Mouse (Mus musculus) intestine, postnatal 0 days (tissue): ENCODE results near the gene Rab1b. TPM values are rescaled to one million over a fixed set of nuclear protein-coding genes. Genes with fewer than 3 reads are reported as not detected.

ENCODE experiments used
- ATAC-seq: fragments of 200-750 bp; cut with Nextera tagmentation; 2 replicates; pipeline ENCODE4 v1.8.0; 2017; ENCODE audit warnings: mild to moderate bottlenecking, moderate TSS enrichment, moderate library complexity
- H3K27ac ChIP-seq: fragments of 300-500 bp; sonication (generic); 2 replicates; pipeline ENCODE4 v1.5.1; 2014; ENCODE audit warnings: mild to moderate bottlenecking, low read depth, low read length, moderate library complexity
- H3K27me3 ChIP-seq: fragments of 300-500 bp; sonication (generic); replicated peaks from 2 replicates; pipeline ENCODE4 v1.6.1; 2014; ENCODE audit warnings: low read length, mixed read lengths; ENCODE audit not compliant: control insufficient read depth, insufficient read depth
- H3K36me3 ChIP-seq: fragments of 300-500 bp; sonication (generic); 2 replicates; pipeline ENCODE4 v1.6.1; 2014; ENCODE audit warnings: mild to moderate bottlenecking, moderate library complexity; ENCODE audit not compliant: control insufficient read depth, insufficient read depth
- H3K4me1 ChIP-seq: fragments of 300-500 bp; sonication (generic); replicated peaks from 2 replicates; pipeline ENCODE4 v1.6.1; 2014; ENCODE audit warnings: antibody characterized with exemption, low read length, mixed read lengths; ENCODE audit not compliant: control insufficient read depth, insufficient read depth
- H3K4me2 ChIP-seq: fragments of 300-500 bp; sonication (generic); replicated peaks from 2 replicates; pipeline ENCODE4 v1.6.1; 2014; ENCODE audit warnings: low read depth, mild to moderate bottlenecking, moderate library complexity
- H3K4me3 ChIP-seq: fragments of 300-500 bp; sonication (generic); 2 replicates; pipeline ENCODE4 v1.5.1; 2014; ENCODE audit warnings: low read depth, low read length
- H3K9ac ChIP-seq: fragments of 300-500 bp; sonication (generic); 2 replicates; pipeline ENCODE4 v1.6.1; 2014; ENCODE audit warnings: mild to moderate bottlenecking, low read depth, low read length
- H3K9me3 ChIP-seq: fragments of 300-500 bp; sonication (generic); 2 replicates; pipeline ENCODE4 v1.6.1; 2016; ENCODE audit warnings: mixed run types; ENCODE audit not compliant: control insufficient read depth
- CTCF ChIP-seq: sonication (generic); IDR thresholded peaks from 2 replicates; pipeline ENCODE4 v1.5.1; 2016; ENCODE audit warnings: low read depth, mild to moderate bottlenecking, control low read depth, antibody characterized with exemption, moderate library complexity
- WGBS: fragments of 180-500 bp; shearing (Covaris S2); extraction: QIAGEN DNeasy Blood & Tissue Kit; methylation state at CpG from one replicate; pipeline ENCODE4 v1.1.7; 2014; 5-methylcytosine and 5-hydroxymethylcytosine counted together
- polyA plus RNA-seq: library from polyadenylated mRNA; unstranded; fragments of >200 nt; fragmentation: Nextera tagmentation; extraction: Ambion mirVana; gene quantifications from 2 replicates; pipeline ENCODE4 v1.2.1, GENCODE M21; 2015

Rab1b gene
- polyA plus RNA-seq, 1 experiment from 2014 or later, result 185 TPM

- H3K4me1 ChIP-seq, result no peaks in the 10 kb centered on the region
- peak overlapping the region; percentile 65 for H3K4me2 ChIP-seq
- no peak for TF ChIP-seq CTCF
- H3K27ac ChIP-seq, result peak overlapping the region; percentile 63
- peaks cover 32% of the 10 kb centered on the region for H3K27me3 ChIP-seq
- H3K4me3 ChIP-seq, result peak overlapping the region; percentile 38
- 2% methylated on average over 40 of the region's 40 CpGs for WGBS
- peak; percentile 77 for ATAC-seq
- H3K9me3 ChIP-seq, result no peaks in the 10 kb centered on the region
- no peaks in the 10 kb centered on the region for H3K36me3 ChIP-seq
- 0 out of 2 replicates have a peak overlapping the region, but pooled peaks have one; percentile 4 for H3K9ac ChIP-seq
These were observed 35.1 kb downstream of the Rab1b start for GRCm38 (mm10) chr19:5071545-5072369.

- ATAC-seq, result no peak
- Histone ChIP-seq H3K4me3 (peak overlapping the region; percentile 38), H3K9me3 (no peaks in the 10 kb centered on the region), H3K36me3 (no peaks in the 10 kb centered on the region), H3K27me3 (peaks cover 33% of the 10 kb centered on the region), H3K27ac (no peak overlapping the region), H3K9ac (no peak overlapping the region), H3K4me2 (peak overlapping the region; percentile 65), H3K4me1 (no peaks in the 10 kb centered on the region)
- no peak for TF ChIP-seq CTCF
- WGBS, result 18% methylated on average over 11 of the region's 11 CpGs
These were observed 35.8 kb downstream of the Rab1b start for GRCm38 (mm10) chr19:5071077-5071476.

GRCm38 (mm10) chr19:5069978-5070377 lies 36.9 kb downstream of the Rab1b start:
- WGBS, result 76% methylated on average over 7 of the region's 7 CpGs
- H3K9ac ChIP-seq, result no peak overlapping the region
- peak overlapping the region; percentile 65 for H3K4me2 ChIP-seq
- no peaks in the 10 kb centered on the region for H3K36me3 ChIP-seq
- no peak overlapping the region for H3K27ac ChIP-seq
- ATAC-seq, result no peak
- H3K27me3 ChIP-seq, result peaks cover 33% of the 10 kb centered on the region
- H3K4me3 ChIP-seq, result no peak overlapping the region
- TF ChIP-seq CTCF, result no peak
- H3K4me1 ChIP-seq, result no peaks in the 10 kb centered on the region
- no peaks in the 10 kb centered on the region for H3K9me3 ChIP-seq

GRCm38 (mm10) chr19:5069486-5069885 lies 37.4 kb downstream of the Rab1b start:
- H3K27me3 ChIP-seq, result peaks cover 33% of the 10 kb centered on the region
- H3K4me3 ChIP-seq, result peak overlapping the region; percentile 3; the same call in 1 of the 2 replicates
- no peak overlapping the region for H3K27ac ChIP-seq
- no peaks in the 10 kb centered on the region for H3K9me3 ChIP-seq
- H3K4me2 ChIP-seq, result peak overlapping the region; percentile 67
- no peak for TF ChIP-seq CTCF
- no peak overlapping the region for H3K9ac ChIP-seq
- H3K36me3 ChIP-seq, result no peaks in the 10 kb centered on the region
- no peak for ATAC-seq
- 73% methylated on average over 5 of the region's 5 CpGs for WGBS
- no peaks in the 10 kb centered on the region for H3K4me1 ChIP-seq

GRCm38 (mm10) chr19:5068570-5069234 lies 38.2 kb downstream of the Rab1b start:
- Histone ChIP-seq H3K4me1 (no peaks in the 10 kb centered on the region), H3K36me3 (no peaks in the 10 kb centered on the region), H3K27ac (no peak overlapping the region), H3K4me3 (peak overlapping the region; percentile 50), H3K9ac (peak overlapping the region; percentile 51), H3K9me3 (no peaks in the 10 kb centered on the region), H3K27me3 (peaks cover 33% of the 10 kb centered on the region), H3K4me2 (peak overlapping the region; percentile 67)
- ATAC-seq, result no peak
- peak; percentile 28; the same call in 1 of the 2 replicates for TF ChIP-seq CTCF
- 31% methylated on average over 21 of the region's 21 CpGs for whole genome bisulfite sequencing

- Histone ChIP-seq H3K4me3 (peak within 1 kb of the TSS; percentile 50), H3K9ac (peak within 1 kb of the TSS; percentile 51), H3K27me3 (peaks cover 33% of the 10 kb centered on the region), H3K4me1 (no peaks in the 10 kb centered on the region), H3K36me3 (no peaks in the 10 kb centered on the region), H3K9me3 (no peaks in the 10 kb centered on the region), H3K27ac (peak within 1 kb of the TSS; percentile 52; the same call in 1 of the 2 replicates), H3K4me2 (peak within 1 kb of the TSS; percentile 67)
- no peak for TF ChIP-seq CTCF
- ATAC-seq, result 0 out of 2 replicates have a peak, but pooled peaks have one; percentile 11
- WGBS, result 1% methylated on average over 54 of the region's 56 CpGs
These were observed 38.9 kb downstream of the Rab1b start, which contains the start of gene Cd248 for GRCm38 (mm10) chr19:5067867-5068569. Cd248 (plus strand) TSS chr19:5068078.
